Mouse (Mus musculus) spleen, adult 12 weeks (tissue): ENCODE results near the gene Zfp524.
"Not testable (repeated sequence)": the region's sequence is repeated elsewhere in the genome, so short reads cannot be mapped to it uniquely, and the experiment has no call there.

Experiments
- DNase-seq: peaks from one replicate; pipeline ENCODE4 v3.0.0; 2022; ENCODE audit warnings: low spot score

Gene Zfp524

DNA sequence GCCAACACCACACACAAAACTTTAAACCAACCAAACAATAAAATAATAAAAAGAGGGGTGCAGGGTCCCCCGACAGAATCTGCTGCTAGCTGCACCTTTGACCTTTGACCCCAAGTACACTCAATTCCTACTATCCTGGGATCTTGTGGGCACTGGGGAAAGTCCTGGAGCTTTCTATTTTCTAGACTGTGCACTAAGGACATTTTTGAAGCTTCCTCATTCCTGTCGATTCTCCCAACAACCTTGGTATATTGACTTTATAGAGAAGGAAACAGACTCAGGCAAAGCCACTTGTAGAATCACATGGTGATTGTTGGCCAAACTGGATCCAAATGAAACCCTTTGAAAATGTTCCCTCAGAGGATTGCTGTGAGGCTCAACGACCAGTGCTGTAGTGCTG lies 1.8 kb downstream of the Zfp524 start:
- DNase-seq = no peak

DNA sequence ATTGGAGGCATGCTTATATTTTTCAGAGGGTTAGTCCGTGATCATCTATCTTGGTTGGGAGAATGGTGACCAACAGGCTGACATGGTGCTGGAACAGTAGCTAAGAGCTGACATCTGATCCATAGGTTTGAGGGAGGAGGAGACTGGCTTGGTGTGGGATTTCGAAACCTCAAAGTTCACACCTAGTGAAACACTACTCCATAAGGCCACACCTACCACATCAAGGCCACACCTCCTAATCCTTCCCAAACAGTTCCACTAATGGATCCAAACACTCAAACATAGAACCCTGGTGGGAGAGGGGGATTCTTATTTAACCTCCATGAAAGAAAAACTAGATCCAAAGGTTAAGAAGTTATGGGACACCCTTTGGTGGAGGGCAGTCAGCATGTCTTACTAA lies 2.7 kb downstream of the Zfp524 start:
- no peak for DNase-seq

DNA sequence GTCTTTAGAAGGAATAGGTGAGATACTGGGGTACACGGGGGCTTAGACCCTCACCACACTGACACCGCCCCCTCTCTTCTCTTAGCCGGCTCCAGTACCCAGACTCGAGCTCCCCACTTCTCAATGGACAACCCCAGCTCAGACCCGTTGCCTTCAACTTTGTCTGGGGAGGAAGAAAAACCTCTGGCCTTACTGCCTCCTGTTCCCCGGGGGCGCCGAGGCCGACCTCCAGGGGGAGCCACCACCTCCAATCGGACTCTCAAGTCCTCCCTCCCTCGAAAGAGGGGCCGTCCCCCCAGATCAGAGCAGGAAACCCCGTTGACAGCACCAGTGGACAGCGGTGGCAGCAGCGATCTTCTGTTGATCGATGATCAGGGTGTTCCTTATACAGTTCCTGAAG lies 3.1 kb downstream of the Zfp524 start:
- no peak for DNase-seq

DNA sequence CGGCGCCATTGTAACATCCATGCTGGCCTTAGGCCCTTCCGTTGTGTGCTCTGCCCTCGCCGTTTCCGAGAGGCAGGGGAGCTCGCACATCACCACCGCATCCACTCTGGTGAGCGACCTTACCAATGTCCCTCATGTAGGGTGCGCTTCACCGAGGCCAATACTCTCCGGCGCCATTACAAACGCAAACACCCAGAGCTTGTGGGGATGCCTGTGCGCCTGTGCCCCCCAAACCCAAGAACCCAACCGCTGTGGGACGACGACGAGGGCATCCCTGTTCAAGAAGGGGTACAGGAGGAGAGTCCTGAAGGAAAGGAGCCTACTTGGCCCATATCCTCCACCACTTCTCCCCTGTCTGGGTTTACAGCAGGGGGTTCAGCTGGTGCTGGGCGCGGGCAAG lies 3.7 kb downstream of the Zfp524 start:
- no peak for DNase-seq

DNA sequence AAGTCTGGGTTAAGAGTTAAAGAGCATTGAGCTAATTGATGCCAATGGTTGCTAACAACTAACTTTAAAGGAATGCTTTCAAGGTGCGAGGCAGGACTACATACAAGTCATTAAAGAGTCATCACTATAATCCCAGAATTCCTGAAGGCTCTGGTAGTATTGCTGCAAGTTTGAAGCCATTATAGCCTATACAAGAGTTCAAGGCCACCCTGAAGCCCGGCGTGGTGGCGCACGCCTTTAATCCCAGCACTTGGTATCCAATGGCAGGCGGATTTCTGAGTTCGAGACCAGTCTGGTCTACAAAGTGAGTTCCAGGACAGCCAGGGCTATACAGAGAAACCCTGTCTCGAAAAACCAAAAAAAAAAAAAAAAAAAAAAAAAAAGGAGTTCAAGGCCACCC lies 5.4 kb downstream of the Zfp524 start:
- not testable (repeated sequence) for DNase-seq

DNA sequence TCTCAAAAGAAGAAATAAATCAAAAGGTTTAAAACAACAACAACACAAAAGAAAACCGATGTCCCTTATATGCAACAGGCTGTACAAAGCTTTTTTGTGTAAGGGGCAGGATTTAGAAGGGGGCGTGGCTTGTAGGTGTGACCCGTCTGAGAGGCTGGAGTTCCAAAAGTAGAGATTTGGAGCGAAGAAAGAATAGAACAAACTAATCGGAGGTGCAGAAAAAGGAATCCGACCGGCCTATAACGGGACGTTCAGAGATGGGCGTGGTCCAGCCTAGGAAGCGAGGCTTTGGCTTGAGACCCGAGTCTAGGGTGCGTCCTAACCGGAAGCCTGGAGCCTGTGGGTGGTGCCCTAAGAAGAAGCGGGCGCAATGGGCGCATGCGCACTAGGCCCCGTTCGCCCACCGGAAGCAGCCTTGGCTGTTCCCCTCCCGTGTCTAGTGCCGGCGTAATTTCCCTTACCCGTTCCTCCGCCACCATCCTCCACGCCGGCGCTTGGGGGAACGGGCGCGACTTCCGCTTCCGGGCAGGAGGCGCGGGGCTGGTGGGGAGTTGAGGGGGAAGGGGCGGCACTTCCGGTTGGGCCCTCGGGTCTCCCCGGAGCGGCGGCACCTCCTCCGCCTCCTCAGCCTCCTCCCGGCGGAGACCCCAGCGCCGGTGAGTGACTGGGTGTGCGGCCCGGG lies 5.9 kb downstream of the Zfp524 start, which contains the start of the genes Zfp865 and Ccdc106:
Gene Zfp865, plus strand, starts transcription at position 377 of the 682 bp plus-strand sequence.
Gene Ccdc106, plus strand, starts transcription at position 554 of the 682 bp plus-strand sequence.
- peak; percentile 95 for DNase-seq

DNA sequence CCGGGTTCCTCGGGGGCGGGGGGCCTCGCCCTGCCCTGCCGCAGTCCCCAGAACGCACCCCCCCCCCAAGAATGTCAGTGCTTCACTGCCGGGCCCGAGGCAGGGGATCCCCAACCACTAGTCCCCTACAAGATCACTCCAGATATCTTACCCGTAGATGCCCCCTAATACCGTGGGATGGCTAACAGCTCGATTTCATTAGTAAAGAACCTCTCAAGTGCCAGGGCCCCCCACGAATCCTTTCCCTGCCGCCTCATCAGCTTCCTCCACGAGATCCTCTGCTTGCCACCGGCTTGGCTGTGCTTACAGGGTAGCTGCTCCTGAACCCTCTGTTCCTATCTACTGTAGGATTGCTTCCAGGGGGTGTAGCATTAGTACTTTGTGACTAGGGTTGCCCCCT lies 6.5 kb downstream of the Zfp524 start:
- DNase-seq = peak; percentile 8

DNA sequence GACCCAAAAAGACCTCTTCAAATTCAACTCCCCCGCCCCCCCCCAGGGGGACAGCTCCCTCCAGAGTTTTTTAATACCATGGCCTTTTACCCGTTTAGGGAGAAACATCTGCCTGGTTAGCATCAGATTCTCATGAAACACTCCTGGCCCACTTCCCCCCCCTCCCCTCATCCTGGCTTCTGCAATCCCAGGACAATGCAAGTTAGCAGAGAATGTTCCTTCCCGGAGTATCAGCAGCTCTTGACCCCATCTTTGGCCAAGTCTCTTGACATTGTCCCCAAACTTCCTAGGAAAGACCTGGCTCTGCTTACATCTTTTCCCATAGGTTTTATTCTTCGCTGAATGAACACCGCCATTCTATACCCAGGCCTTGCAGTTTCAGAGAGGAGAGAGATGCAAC lies 7.0 kb downstream of the Zfp524 start:
- DNase-seq = no peak

DNA sequence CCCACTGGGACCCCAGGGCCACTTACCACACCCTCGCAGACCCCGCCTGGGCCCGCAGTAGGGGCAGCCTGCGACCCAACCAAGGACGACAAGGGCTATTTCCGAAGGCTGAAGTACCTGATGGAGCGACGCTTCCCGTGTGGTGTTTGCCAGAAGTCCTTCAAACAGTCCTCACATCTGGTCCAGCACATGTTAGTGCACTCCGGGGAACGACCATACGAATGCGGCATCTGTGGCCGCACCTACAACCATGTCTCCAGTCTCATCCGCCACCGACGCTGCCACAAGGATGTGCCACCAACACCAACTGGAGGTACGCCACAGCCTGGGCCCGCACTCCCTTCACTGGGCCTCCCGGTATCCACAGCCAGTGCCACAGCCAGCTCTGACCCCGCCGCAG lies 15.3 kb downstream of the Zfp524 start:
- no peak for DNase-seq

DNA sequence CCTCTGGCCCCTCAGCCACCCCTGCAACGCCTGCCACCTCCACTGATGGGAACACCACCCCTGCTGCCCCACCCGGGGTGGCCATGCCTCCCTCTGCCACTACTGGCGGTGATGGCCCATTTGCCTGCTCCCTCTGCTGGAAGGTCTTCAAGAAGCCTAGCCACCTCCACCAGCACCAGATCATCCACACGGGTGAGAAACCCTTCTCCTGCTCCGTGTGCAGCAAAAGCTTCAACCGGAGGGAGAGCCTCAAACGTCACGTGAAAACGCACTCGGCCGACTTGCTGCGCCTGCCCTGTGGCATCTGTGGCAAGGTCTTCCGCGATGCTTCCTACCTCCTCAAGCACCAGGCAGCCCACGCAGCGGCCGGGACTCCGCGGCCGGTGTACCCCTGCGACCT lies 15.7 kb downstream of the Zfp524 start:
- DNase-seq = no peak

DNA sequence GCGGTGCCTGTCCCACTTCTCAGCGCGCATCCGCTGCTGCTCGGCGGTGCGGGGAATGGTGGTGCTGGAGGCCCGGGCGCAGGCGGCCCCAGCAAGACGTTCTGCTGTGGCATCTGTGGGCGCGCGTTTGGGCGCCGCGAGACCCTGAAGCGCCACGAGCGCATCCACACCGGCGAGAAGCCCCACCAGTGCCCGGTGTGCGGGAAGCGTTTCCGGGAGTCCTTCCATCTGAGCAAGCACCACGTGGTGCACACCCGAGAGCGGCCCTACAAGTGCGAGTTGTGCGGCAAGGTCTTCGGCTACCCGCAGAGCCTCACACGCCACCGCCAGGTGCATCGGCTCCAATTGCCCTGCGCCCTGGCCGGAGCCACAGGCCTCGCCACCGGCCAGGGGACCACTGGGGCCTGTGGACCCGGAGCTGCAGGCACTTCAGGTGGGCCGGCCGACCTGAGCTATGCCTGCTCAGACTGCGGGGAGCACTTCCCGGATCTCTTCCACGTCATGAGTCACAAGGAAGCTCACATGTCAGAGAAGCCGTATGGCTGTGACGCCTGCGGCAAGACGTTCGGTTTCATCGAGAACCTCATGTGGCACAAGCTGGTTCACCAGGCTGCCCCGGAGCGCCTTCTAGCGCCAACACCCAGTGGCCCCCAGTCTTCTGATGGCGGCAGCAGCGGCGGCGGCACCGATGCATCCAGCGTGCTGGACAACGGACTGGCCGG lies 16.5 kb downstream of the Zfp524 start:
- DNase-seq = no peak

DNA sequence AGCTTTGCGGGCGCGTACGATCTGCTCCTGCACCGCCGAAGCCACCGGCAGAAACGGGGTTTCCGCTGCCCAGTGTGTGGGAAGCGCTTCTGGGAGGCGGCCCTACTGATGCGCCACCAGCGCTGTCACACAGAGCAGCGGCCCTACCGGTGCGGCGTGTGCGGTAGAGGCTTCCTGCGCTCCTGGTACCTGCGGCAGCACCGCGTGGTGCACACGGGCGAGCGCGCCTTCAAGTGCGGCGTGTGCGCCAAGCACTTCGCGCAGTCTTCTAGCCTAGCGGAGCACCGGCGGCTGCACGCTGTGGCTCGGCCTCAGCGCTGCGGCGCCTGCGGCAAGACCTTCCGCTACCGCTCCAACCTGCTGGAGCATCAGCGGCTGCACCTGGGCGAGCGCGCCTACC lies 17.3 kb downstream of the Zfp524 start:
- DNase-seq = no peak

DNA sequence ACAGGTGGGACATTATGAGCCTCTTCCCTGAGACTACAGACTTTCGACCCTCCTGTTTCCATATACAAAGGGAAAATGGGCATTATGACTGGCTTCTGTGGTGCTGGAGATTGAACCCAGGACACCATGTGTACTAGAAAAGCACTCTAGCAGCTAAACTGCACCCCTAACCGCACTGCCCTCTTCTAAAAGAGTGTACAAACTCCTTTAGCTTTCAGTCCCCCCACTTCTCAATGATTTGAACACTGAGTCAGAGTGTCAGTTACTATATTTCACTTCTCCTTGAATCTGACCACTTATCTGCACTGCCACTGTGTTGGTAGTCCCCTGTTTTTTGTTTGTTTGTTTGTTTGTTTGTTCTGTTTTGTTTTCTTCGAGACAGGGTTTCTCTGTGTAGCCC lies 19.6 kb downstream of the Zfp524 start, which contains the start of gene 4632433K11Rik:
Gene 4632433K11Rik, plus strand, starts transcription at position 301 of the 400 bp plus-strand sequence.
- no peak for DNase-seq

DNA sequence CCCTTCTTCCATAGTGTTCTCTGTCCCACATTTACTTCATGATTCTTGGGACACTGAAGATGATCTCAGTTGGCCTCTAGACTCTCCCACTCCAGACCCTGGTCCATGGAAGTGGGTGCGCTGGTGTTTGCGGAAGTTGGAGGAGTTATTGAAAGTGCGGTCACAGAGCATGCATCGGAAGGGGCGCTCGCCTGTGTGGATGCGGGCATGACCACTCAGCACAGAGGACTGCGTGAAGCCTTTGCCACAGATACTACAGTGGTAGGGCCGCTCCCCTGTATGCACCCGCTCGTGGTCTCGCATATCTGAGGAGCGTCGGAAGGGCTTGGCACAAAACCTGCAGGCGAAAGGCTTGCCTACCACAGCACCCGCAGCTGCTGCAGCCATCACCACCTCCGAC lies 21.4 kb downstream of the Zfp524 start:
- no peak for DNase-seq

DNA sequence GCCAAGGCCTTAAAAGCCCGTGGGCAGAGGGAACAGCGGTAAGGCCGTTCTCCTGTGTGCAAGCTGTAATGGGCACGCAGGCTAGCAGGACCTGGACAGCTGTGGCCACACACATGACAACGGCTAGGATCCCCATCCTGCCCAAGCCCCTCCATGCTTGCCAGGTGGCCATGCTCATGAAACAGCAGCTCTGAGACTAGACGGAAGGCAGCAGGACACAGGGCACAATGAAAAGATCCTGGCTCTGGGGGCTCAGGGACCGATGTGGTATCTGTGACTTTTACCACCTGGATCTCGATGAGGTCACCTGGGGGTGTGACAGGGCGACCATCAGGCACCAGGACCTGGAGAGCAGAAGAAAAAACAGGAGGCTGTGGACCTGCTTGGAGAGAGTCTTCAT lies 21.9 kb downstream of the Zfp524 start:
- DNase-seq = no peak

DNA sequence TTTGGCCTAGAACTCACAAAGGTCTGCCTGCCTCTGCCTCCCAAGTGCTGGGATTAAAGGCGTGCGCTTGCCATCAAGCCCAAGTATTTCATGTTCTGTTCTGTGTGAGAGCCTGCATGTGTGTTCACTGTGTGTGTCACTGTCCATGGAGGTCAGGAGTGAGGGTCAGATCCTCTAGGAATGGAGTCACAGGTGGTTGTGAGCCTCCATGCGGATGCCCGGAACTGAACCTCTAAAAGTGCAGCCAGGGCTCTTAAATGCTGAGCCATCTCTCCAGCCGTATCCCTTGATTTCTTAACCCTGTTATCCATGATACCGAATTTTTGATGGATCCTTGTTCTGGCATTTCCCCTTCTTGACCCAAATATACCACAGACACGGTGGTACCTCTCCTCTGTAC lies 22.8 kb downstream of the Zfp524 start:
- DNase-seq = no peak

DNA sequence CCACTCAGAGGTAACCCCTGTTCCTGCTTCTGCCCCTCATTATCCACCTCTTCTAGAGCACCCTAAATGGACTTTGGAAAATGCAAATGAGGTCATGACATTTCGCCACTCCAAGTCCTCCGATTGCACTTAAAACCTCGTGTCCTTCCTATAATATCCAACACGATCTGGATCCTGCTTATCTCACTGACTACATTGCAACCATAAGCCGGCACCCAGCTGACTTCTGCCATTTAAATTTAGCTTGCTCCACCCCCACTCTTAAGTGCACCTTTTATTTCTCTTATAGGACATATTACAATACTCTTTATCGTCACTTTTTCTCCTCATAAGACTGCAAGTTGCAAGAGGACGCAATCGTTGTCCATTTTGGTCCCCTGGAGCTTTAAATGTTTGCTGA lies 23.3 kb downstream of the Zfp524 start:
- no peak for DNase-seq

DNA sequence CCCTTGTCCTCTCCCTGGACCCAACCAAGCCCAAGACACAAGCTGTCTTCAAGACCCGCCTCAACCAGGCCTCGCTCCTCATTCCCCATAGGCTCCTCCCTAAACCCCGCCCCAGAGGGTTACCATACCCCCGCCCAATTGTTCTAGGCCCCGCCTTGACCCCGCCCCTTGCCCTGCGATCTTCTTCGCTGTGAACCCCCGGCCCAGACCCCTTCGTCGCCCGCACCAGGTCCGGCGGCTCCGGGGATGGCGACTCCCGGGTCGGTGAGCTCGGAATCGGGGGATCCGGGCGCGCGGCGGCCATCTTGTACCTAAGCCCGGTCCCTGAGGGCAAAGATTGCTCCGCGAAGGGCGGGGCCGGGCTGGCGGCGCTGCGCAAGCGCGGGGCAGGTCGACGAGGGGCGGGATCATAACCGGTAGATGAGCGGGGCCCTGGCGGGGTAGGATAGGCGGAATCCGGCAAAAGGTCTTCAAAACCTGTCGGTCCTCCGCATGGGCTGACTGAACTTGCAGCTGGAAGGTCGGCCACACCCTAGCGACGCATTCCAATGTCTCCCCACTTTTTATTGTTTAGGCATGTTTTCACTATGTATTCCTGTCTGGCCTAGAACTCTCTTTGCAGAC lies 24.0 kb downstream of the Zfp524 start, which contains the start of gene Zfp784:
Gene Zfp784, minus strand, starts transcription at position 338 of the 624 bp plus-strand sequence.
- DNase-seq = peak; percentile 94

DNA sequence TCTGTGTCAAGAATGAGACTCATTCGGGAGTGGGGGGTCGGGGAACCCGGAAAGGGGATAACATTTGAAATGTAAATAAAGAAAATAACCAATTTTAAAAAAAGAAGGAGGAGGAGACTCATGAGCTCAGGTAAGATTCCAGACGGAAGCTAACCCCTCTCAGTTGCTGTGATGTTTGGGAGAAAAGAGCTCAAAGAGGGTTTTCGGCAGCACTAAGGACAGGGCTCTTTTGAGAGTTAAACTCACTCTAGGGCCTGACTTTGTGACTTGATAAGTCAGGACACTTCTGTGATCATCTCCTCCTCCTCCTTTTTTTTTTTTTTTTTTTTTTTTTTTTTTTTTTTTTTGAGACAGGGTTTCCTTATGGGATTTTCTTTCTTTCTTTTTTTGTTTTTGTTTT lies 24.7 kb downstream of the Zfp524 start:
- no peak for DNase-seq

DNA sequence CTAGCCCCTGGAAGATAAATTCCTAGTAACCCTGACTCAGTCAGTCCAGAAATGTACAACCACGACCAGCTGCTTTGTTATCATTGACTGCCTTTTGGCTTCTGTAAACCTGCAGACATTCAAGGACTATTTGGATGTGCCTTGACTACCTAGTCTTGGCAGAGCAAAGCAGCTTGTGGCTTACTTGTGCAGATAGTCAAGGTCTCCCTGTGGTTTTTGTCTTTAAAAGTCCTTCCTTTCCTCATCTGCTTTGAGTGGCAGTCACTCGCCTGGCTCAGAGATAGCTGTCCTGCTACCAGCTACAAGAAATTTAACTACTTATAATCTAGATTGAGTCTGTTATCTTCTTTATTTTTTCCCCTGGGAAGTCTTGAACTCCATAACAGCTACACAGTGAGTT lies 30.8 kb downstream of the Zfp524 start:
- DNase-seq = no peak

DNA sequence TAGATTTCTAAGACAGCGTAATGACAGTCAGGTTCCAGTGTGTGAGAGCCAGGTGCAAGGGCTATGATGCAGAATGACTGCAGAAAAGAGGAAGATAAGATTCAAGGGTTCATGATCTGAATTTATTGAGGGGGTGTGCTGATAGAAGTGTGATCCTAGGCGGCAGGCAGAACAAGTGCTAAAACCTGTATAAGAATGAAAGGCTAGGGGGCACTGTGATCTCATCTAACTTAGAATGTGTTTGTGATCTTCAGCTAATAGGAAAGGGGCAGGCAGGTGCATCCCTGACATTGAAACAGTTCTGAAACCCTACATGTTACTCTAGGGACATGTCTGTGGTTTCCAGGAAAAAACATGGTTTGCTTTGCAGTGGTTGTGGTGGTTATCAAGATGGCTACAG lies 31.9 kb downstream of the Zfp524 start:
- DNase-seq = no peak

DNA sequence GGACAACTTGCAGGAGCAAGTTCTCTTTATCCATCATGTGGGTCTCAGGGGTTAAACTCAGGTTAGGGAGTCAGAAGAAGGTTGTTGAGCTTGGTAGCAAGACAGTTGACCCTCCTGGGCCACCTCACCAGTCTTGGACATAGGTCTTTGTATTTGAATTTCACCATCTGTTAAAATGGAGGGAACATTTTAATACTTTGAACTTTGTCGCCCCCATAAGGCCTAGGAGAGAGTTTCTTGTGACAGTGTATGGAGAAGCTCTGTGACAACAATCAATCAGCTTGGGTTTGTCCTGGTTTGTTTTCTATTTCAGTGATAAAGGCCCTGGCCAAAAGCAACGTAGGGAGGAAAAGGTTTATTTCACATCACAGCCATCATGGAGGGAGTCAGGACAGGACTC lies 33.1 kb downstream of the Zfp524 start:
- no peak for DNase-seq
